Mouse (Mus musculus): ENCODE measurements around the gene Nectin2.
"Not testable (repeated sequence)": the region's sequence is repeated elsewhere in the genome, so short reads cannot be mapped to it uniquely, and the experiment has no call there.

Gene Nectin2

GRCm38 (mm10) chr7:19688611-19689010 lies 61.7 kb downstream of the Nectin2 start:
- DNase-seq (ENCODE audit: low spot score in 2 of 2): no peak

- no peak for DNase-seq (ENCODE audit: low spot score in 2 of 2)
Observed at GRCm38 (mm10) chr7:19688101-19688500, 62.2 kb downstream of the Nectin2 start.

- not testable (repeated sequence) for DNase-seq (ENCODE audit: low spot score in 2 of 2)
Observed at GRCm38 (mm10) chr7:19686927-19687583, 63.2 kb downstream of the Nectin2 start.

GRCm38 (mm10) chr7:19686521-19686920 lies 63.8 kb downstream of the Nectin2 start:
- no peak for DNase-seq (ENCODE audit: low spot score in 2 of 2)

GRCm38 (mm10) chr7:19685374-19685773 lies 64.9 kb downstream of the Nectin2 start:
- DNase-seq (ENCODE audit: low spot score in 2 of 2): no peak

- DNase-seq (ENCODE audit: low spot score in 2 of 2): no peak
Observed at GRCm38 (mm10) chr7:19683771-19684201, 66.5 kb downstream of the Nectin2 start.

- DNase-seq (ENCODE audit: low spot score in 2 of 2): no peak
Observed at GRCm38 (mm10) chr7:19682979-19683378, 67.3 kb downstream of the Nectin2 start.

- no peak for DNase-seq (ENCODE audit: low spot score in 2 of 2)
Observed at GRCm38 (mm10) chr7:19681202-19681694, 69.0 kb downstream of the Nectin2 start, which contains the start of the genes Gm44805 and Apoc4. Gene Gm44805 (minus strand): TSS chr7:19681423. Gene Apoc4 (minus strand): TSS chr7:19681479.

GRCm38 (mm10) chr7:19680702-19681101 lies 69.6 kb downstream of the Nectin2 start:
- DNase-seq (ENCODE audit: low spot score in 2 of 2): no peak

- DNase-seq (ENCODE audit: low spot score in 2 of 2): no peak
Observed at GRCm38 (mm10) chr7:19678901-19679300, 71.4 kb downstream of the Nectin2 start.

- DNase-seq (ENCODE audit: low spot score in 2 of 2): no peak
Observed at GRCm38 (mm10) chr7:19677872-19678271, 72.4 kb downstream of the Nectin2 start, which contains the start of gene Apoc2. Gene Apoc2 (minus strand): TSS chr7:19677941.

GRCm38 (mm10) chr7:19676662-19677061 lies 73.6 kb downstream of the Nectin2 start:
- no peak for DNase-seq (ENCODE audit: low spot score in 2 of 2)

- DNase-seq (ENCODE audit: low spot score in 2 of 2): no peak
Observed at GRCm38 (mm10) chr7:19675824-19676223, 74.5 kb downstream of the Nectin2 start.

GRCm38 (mm10) chr7:19673083-19673699 lies 77.1 kb downstream of the Nectin2 start:
- no peak for DNase-seq (ENCODE audit: low spot score in 2 of 2)

GRCm38 (mm10) chr7:19671511-19671910 lies 78.8 kb downstream of the Nectin2 start:
- no peak for DNase-seq (ENCODE audit: low spot score in 2 of 2)

- peak; percentile 84 to 97 for DNase-seq (ENCODE audit: low spot score in 2 of 2)
Observed at GRCm38 (mm10) chr7:19668947-19669721, 81.1 kb downstream of the Nectin2 start.

- DNase-seq (ENCODE audit: low spot score in 2 of 2): no peak
Observed at GRCm38 (mm10) chr7:19667434-19667833, 82.8 kb downstream of the Nectin2 start.

GRCm38 (mm10) chr7:19666750-19667149 lies 83.5 kb downstream of the Nectin2 start:
- DNase-seq (ENCODE audit: low spot score in 2 of 2): no peak

Data from left cerebral cortex, adult 9 months (tissue).